25 mouse cellular contexts compared by ENCODE assay signal in genomic region chr12:95850144-95850803, GRCm38 (mm10).
DNase-seq lines count a peak whose midpoint lies in the region; ATAC-seq and TF ChIP-seq lines count a peak whose summit lies in the region.
"Had no signal": no experiment of that assay in that cellular context is flagged by ENCODE, and none has a peak within 500 bp of the region (broad histone marks: within the 10 kb centered on the region; RNA-seq: fewer than 3 reads in every experiment).

No protein-coding gene starts in this region.

- no peak overlapping the region for H3K27ac ChIP-seq in embryonic facial prominence, embryonic 14.5 days (replicated peaks; ENCODE audit: low read depth, low read length)
- H3K27ac ChIP-seq in limb, embryonic 12.5 days, result no peak overlapping the region
- H3K27ac ChIP-seq: forebrain, embryonic 12.5 days; gastrocnemius, adult 2 months; heart, embryonic 10.5 days; hindbrain, embryonic 15.5 days; intestine, embryonic 15.5 days; layer of hippocampus, adult 2 months; macrophage; neural tube, embryonic 15.5 days had no signal

- H3K27me3 ChIP-seq in embryonic facial prominence, embryonic 14.5 days (replicated peaks; ENCODE audit: control insufficient read depth, insufficient read depth, low read length), result no peaks in the 10 kb centered on the region
- H3K27me3 ChIP-seq in limb, embryonic 12.5 days, result peaks cover 2% of the 10 kb centered on the region; the same call in 1 of the 2 replicates
- H3K27me3 ChIP-seq: forebrain, embryonic 12.5 days; hindbrain, embryonic 15.5 days; intestine, embryonic 15.5 days; neural tube, embryonic 15.5 days had no signal

- no peak for TF ChIP-seq POLR2A in brain, embryonic 14.5 days (IDR thresholded peaks at IDR 0.05; ENCODE audit: borderline replicate concordance, extremely low read depth, insufficient read depth, insufficient read length, poor library complexity, severe bottlenecking)

- no peak for ATAC-seq in embryonic facial prominence, embryonic 14.5 days (ENCODE audit: low read depth)
- ATAC-seq in limb, embryonic 12.5 days (ENCODE audit: insufficient number of reproducible peaks, insufficient read depth, low FRiP score, low TSS enrichment, low read depth), result peak; percentile 31; the same call in 1 of the 2 replicates
- ATAC-seq in megakaryocyte-erythroid progenitor cell, adult 5-6 weeks (replicated peaks; ENCODE audit: low FRiP score, low TSS enrichment, poor library complexity, severe bottlenecking), result no peak
- ATAC-seq: intestine, embryonic 15.5 days had no signal

- DNase-seq in Muller cell, postnatal 12 days (ENCODE audit: inconsistent ontology term), result peak; percentile 82
- peak; percentile 64 for DNase-seq in brain, embryonic 14.5 days (ENCODE audit: low read depth)
- DNase-seq in embryonic facial prominence, embryonic 14.5 days (ENCODE audit: low spot score), result peak; percentile 7
- no peak for DNase-seq in neural tube, embryonic 10.5 days (ENCODE audit: extremely low spot score, low spot score)
- no peak for DNase-seq in lung, postnatal 4 days
- DNase-seq in T-cell, adult 2 months (ENCODE audit: low spot score), result no peak
- DNase-seq: adrenal gland, postnatal 14 days; cerebellum, adult 9-11 months; gastrocnemius, adult 2 months; heart, postnatal 4 days; kidney, adult 8-10 months; kidney, postnatal 25 days; layer of hippocampus, postnatal 36 days; right cerebral cortex, postnatal 25 days; spleen, adult 18-20 months had no signal

- H3K9me3 ChIP-seq in embryonic facial prominence, embryonic 14.5 days (ENCODE audit: control insufficient read depth, low read length), result no peaks in the 10 kb centered on the region
- no peaks in the 10 kb centered on the region for H3K9me3 ChIP-seq in limb, embryonic 12.5 days
- H3K9me3 ChIP-seq: forebrain, embryonic 12.5 days; heart, embryonic 10.5 days; hindbrain, embryonic 15.5 days; intestine, embryonic 15.5 days; neural tube, embryonic 15.5 days had no signal

- H3K9ac ChIP-seq in embryonic facial prominence, embryonic 14.5 days (ENCODE audit: low read depth, low read length), result no peak overlapping the region
- H3K9ac ChIP-seq in limb, embryonic 12.5 days (replicated peaks), result no peak overlapping the region
- H3K9ac ChIP-seq: forebrain, embryonic 12.5 days; hindbrain, embryonic 15.5 days; intestine, embryonic 15.5 days; neural tube, embryonic 15.5 days had no signal

- H3K4me2 ChIP-seq in embryonic facial prominence, embryonic 14.5 days (ENCODE audit: low read depth, low read length), result no peak overlapping the region
- peak overlapping the region; percentile 15; the same call in 1 of the 2 replicates for H3K4me2 ChIP-seq in limb, embryonic 12.5 days
- H3K4me2 ChIP-seq: forebrain, embryonic 12.5 days; hindbrain, embryonic 15.5 days; intestine, embryonic 15.5 days; midbrain, embryonic 11.5 days; neural tube, embryonic 15.5 days had no signal

- H3K36me3 ChIP-seq in embryonic facial prominence, embryonic 14.5 days (ENCODE audit: control insufficient read depth, insufficient read depth, low read length), result no peaks in the 10 kb centered on the region
- no peaks in the 10 kb centered on the region for H3K36me3 ChIP-seq in limb, embryonic 12.5 days
- H3K36me3 ChIP-seq: forebrain, embryonic 12.5 days; heart, embryonic 10.5 days; hindbrain, embryonic 15.5 days; intestine, embryonic 15.5 days; neural tube, embryonic 15.5 days had no signal

- TF ChIP-seq CTCF in brain, embryonic 14.5 days (IDR thresholded peaks at IDR 0.05; ENCODE audit: borderline replicate concordance, extremely low read depth, insufficient read depth, insufficient read length), result no peak

- WGBS in embryonic facial prominence, embryonic 14.5 days, result 52% methylated on average over 8 of the region's 8 CpGs
- 15% methylated on average over 8 of the region's 8 CpGs for WGBS in limb, embryonic 12.5 days

- H3K4me3 ChIP-seq in embryonic facial prominence, embryonic 14.5 days (ENCODE audit: low read depth, low read length), result no peak overlapping the region
- no peak overlapping the region for H3K4me3 ChIP-seq in limb, embryonic 12.5 days (replicated peaks)
- H3K4me3 ChIP-seq: forebrain, embryonic 12.5 days; gastrocnemius, adult 2 months; heart, embryonic 10.5 days; hindbrain, embryonic 15.5 days; intestine, embryonic 15.5 days; layer of hippocampus, adult 2 months; neural tube, embryonic 15.5 days had no signal

- H3K4me1 ChIP-seq in embryonic facial prominence, embryonic 14.5 days (ENCODE audit: control insufficient read depth, insufficient read depth, low read length), result no peaks in the 10 kb centered on the region
- peaks cover 4% of the 10 kb centered on the region; the same call in 1 of the 2 replicates for H3K4me1 ChIP-seq in limb, embryonic 12.5 days (replicated peaks)
- H3K4me1 ChIP-seq: forebrain, embryonic 12.5 days; heart, embryonic 10.5 days; hindbrain, embryonic 15.5 days; intestine, embryonic 15.5 days; neural tube, embryonic 15.5 days had no signal

Comparison
In these comparisons a context has a peak if more than half of its experiments do, and no peak if none do; other contexts are left out.
1. DNase-seq: peak in Muller cell, postnatal 12 days (single experiment), brain, embryonic 14.5 days (single experiment) and embryonic facial prominence, embryonic 14.5 days (single experiment); none in neural tube, embryonic 10.5 days (single experiment), lung, postnatal 4 days (0 of 2) and T-cell, adult 2 months (single experiment).